Mouse (Mus musculus): ENCODE measurements at regions not wholly inside any gene's neighbourhood (a gene's known extent, or its start where the extent isn't known, plus 50 kb on each side); places are given as distances from the start of the nearest gene placed in this dataset.

DNA sequence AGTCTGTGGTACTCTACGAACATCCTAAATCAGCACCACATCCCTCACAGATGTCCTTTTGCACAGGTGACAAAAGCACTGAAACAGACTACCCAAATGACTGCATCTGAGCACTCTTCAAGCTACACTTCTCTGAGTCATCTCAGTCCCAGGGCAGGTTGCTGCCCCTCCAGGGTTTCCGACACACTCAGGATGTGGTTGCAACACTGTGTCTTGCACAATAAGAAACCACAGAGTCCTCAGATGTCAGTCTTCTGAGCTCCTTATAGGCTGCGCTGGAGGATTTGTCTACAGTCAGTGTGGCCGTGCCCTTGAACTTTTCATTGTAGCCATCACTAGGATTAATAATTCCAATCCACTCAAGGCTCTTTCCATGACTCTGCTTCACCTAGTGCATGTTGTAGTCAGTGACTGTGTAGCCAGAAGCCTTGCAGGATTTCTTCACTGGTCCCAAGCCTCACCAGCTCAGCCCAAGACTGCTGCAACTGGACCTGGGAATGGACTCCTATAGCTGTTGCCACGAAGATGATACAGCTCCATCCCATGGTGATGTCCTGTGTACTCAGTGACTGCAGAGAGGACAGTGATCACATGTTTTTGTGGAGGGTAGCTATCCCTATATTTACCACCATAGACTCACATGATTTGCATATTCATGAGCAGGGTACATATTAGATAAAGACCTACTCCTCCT lies 1103.3 kb upstream of the Tenm3 start:
- in situ Hi-C loops (cut with MboI, MseI), result loop anchor here in 1 of 2 experiments (10.0 kb wide), 1 partner anchor 1622 kb away; no protein-coding TSS in a partner anchor

DNA sequence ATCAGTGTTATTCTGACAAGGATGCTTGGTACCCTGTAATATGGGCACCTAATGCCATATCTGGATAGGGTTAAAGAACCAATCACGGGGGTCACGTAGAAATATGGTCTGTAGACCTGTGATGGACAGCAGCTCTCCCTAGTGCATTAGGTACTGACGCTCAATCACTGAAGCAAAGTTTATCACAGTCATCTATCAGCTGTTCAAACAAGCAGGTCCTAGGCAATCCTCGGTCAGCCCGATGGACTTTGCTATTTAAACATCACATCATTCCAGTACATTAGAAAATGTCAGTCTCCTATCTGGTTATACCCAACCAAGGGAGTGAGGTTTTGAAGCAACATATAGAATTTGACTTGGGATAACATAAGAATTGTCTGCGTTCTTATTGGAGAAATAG lies 1088.4 kb upstream of the Tenm3 start:
- in situ Hi-C loops (cut with MboI, MseI), result no loop called here

DNA sequence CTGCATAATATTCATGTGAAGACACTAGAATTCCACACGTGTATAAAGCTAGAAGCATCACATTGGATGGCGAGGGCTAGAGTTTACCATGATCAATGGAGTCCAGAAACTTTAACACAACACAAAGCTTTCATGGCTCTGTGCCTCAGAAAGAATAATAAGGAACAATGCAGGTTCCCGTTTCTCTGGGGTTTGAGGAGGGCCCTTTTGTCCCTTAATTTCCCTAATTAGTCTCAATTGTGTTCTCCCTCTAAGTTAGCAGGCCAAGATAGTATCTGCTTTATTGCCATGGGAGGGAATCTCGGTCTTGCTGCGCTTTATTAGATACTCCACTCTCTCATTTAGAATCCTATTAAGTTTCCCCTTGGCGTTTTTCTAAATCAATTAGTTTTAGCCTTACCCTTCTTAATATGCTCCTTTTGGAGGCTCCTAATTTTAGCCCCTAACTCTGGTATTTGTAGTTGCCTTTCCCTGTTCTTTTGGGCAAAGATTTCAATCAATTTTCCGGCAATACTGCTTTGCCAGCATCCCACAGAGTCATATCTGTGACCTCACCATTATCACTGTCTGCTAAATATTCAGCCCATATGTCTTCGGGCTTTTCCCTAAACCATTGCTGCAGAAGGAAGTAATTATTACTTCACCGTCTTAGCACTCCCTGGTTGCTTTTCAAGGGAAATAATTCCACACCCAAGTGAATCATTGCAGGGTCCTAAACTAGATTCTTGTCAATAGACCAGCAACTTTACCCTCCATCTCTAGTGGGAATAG lies 1082.8 kb upstream of the Tenm3 start:
- in situ Hi-C loops (cut with MboI, MseI), result no loop called here

DNA sequence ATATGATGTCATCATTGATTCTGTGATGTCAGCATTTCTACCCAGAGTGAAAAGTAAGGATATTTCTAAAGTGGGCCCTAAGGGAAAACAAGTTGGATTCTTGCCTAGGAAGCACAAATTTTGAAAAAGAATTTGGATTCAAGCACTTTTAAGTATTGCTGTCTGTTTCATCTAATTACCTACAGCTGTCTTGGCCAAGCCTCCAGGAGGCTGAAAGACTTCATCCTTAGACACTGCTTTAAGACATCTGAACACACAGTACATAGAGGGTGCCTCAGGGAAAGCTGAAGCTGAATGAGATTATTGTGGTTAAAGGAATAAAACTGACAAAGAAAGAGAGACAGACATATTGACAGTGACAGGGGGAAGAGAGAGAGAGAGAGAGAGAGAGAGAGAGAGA lies 1061.3 kb upstream of the Tenm3 start:
- in situ Hi-C loops (cut with MboI, MseI), result no loop called here

DNA sequence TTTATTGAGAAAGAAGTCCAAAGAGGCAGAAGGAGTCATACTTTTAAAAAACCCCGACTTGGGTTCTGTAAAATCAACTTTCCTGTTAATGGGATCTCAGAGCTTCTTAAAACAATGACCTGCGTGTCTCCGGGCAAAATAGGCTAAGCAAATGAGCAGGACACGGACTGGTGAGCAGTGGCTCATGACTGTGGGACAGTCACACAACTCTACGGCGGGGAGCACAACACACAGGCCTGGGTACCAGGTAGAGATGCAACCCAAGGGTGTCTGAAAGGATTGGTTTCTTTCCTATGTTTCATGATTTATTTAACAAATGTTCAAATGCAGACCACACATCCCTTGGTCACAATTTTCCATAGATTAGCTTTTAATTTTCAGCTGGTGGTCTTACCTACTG lies 1058.3 kb upstream of the Tenm3 start:
- in situ Hi-C loops (cut with MboI, MseI), result no loop called here

DNA sequence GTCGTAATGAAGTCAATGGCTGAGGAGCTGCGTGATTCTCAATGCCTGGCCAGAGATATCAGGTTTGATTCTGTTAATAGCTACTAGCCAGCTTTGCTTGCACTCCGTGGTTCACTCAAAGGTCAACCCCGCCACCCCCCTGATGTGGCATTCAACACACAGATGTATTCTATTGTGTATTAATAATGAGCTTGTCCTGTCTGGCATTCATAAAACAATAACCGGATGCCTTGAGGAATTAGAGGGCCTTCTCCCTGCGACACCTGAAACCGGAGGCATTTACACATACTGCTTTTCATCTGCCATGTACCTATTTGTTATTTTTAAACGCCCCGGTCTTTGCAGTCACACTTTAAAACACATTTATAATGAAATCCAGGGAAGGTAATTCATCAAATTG lies 1057.8 kb upstream of the Tenm3 start:
- in situ Hi-C loops (cut with MboI, MseI), result no loop called here
